Mouse (Mus musculus) 3T3-L1 (cell line): Measurements from ENCODE around the gene Kirrel3.

Source experiments
- DNase-seq: peaks from one replicate; pipeline ENCODE4 v3.0.0-alpha.2; 2015; ENCODE audit warnings: low read depth, low spot score

Gene Kirrel3

DNA sequence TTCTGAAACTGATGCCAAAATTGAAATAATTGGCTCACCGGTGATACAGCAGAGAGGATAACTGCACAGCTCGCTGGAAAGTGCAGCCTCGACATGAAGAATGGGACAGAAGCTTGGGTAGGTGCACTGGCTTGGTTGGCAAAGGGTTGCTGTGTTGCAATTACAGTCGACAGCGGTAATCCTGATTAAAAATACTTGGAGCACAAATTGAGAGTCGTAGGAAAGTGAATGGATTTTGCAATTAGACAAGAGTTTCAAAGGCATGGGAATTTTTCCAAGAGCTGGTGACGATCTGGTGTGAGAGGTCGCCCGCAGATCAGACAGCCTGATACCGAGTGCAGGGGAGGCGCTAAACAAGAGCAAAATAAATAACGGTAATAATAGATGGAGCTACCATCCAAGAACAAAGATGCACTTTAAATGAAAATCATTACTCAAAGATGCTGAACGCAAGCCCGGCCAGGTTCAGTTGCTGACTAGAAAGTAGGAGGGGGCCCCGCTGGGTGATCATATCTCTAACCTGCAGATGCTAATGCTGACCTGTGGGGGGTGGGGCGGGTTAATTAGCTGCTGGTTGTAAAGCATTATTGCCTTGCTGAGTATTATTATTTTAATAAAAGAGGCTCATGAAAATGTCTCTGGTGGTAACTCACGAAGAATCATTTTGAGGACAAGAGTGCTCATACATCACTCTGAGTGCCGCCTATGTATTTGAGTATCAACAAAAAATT, 338.8 kb downstream of the Kirrel3 start:
- DNase-seq, result no peak

DNA sequence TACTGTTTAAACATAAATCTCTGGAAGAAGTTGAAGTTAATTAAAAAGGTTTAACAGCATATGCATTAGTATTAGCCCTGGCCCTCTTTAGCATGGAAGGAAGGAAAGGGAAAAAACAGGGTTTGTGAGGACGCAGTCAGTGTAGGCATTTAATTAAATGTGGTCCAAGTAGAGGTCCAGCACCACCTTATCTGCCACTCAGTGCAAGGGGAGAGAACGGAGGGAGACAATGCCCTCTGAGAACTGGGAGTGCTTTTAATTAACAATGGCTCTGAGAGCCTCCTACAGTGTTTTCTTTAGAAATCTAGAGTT, 339.4 kb downstream of the Kirrel3 start:
- no peak for DNase-seq

DNA sequence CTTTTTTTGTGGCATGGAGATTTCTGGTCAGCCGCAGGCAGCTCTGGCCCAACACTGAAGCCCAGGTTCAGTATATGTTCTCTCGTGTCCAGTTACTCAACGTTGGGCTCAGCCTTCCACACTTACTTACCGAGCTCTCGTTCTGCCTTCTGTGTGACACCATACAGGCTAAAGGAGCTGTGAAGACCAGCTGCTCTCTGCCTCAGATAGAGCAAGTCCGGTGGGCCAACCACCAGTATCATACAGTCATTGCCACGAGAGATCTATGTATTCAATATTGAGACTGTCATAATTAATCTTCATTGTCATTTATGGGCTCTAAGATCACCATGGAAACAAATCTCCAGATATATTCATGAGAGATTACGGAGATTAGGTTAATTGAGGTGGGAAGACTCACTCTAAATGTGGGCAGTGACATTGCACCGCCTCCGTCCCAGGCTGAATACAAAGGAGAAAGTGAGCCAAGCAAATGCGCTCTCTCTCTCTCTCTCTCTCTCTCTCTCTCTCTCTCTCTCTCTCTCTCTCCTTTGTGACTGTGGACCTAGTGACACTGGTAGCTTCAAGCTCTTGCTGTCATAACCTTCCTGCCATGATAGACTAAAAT, 339.8 kb downstream of the Kirrel3 start:
- DNase-seq, result no peak

DNA sequence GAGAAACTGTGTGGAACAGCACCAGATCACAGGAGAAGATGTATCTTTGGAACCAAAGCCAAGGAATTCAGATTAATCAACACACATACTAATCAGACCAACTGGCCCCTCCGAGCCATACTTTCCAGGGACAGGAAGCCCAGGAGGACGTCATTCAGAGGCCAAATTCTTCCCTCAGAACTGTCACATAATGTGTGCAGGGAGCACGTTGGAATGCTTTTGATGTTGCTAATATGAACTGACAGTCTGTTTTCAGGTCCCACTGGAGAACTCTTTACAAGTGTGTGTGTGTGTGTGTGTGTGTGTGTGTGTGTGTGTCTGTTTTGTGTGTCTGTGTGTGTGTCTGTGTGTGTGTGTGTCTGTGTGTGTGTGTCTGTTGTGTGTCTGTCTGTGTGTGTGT, 345.0 kb downstream of the Kirrel3 start:
- no peak for DNase-seq

DNA sequence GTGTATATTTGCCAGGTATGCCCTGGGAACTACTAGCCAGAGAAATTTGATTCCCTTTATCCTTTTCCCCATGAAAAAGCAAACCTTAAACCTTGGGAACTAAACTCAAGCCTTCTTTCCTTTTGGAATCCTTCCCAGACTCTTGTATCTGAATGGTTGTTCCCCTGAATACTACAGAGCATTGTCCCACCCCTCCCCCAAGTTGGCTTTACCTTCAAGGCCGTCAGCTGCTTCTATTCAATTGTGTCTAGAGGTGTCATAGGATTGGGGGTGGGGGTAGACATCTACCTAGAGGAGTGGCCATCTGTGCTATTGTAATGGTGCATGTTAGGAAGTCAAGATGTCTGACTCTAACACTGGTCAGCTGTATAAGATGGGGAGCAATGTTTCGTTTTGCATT, 351.1 kb downstream of the Kirrel3 start:
- no peak for DNase-seq

DNA sequence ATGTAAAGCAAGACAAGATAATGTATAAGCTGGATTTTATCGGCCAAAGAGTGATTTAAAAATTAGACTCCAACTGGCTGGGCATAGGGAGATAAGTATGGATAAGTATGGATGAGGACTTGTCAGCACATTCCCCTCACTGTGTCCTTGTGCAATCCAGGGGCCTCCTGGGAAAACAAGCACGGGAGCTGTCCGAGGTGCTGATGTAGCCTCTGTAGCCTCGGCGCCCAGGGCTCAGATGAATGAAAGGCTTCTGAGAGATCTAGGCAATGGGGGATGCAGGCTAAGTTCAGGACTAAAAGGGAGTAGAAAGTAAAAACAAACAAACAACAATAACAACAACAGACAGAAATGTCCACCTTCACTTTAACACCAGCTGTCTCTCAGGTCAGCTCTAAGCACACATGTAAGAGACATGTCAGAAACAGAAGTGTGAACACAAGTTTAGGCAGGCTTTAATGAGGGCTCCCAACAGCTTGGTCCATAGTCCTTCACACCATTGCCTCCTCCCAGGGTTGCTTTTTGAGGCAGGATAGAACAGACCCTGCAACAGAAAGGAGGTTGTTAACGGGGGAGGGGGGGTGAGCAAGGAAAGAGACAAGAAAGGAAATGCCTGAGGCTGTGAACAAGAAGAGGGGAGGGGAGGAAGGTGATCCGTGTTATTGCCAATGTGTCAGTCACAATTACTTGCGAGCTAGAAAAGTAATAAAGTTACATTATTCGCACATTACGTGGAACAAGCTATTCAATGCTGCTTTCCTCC, 352.2 kb downstream of the Kirrel3 start:
- peak; percentile 74 for DNase-seq

DNA sequence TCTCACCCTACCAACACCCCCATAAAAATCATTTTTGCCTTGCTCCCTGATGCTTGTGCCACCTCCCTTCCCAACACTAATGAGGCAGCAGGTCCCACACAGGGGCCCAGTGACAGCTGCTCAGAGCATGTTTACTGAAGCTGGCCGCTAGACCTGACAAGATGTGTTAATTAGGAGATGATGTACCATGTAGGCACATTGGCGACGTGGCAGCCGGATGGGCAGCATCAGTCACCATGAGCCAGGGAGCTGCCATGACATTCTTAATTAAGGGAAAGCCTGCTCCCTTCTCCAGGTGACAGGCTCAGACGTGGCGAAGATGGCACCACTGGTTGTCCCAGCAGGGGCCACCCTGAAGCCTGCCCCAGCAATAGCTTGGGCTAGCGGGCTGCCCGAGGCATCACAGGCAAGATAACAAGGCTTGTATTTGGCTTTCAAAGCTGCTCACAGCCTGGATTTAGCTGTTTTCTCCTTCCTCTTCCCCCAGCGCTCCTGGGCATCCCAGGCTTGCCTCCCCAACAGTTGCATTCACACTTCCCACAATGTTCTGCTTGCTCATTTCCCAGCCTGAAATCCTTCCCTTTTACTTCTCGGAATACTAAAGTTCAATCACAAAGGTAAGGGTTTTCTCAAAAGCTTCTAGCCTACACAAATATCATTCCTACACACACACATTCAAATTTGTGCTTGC, 357.7 kb downstream of the Kirrel3 start:
- DNase-seq, result no peak

DNA sequence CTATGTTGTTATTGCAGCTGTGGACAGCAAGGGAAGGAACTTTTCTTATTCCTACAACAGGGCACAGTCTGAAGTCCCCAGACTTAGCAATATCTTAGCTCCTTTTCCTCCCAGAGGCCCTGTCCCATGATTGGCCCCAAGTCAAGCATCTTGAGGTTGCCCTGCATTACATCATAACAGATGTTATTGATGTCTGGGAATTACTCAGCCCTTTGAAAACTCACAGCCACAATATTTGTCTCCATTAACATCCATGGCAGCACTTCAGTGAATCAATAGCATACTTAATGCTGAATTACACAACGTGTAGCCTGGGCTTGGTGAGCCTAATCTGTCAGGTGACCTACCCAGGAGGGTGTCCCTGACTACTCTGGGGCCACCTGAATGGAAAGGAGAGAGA, 360.7 kb downstream of the Kirrel3 start:
- DNase-seq, result peak; percentile 88

DNA sequence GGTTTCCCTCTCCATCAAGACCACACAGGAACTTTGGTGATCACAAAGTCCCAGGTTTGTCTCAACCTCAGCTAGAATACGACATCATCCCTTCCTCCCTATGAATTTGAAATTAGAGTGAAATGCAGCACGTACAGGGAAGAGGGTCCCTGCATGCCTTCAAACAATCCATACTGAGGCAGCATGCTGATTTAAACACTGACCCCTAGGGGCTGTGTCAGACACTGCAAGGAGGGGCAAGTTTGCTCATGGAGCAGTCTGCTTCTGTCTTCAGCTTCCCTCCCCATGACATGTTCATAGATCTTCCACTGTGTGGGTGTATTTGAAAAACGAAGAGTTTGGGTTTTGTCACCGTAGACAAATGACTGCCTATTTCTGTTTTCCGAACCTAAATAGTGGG, 362.0 kb downstream of the Kirrel3 start:
- DNase-seq, result peak; percentile 48

DNA sequence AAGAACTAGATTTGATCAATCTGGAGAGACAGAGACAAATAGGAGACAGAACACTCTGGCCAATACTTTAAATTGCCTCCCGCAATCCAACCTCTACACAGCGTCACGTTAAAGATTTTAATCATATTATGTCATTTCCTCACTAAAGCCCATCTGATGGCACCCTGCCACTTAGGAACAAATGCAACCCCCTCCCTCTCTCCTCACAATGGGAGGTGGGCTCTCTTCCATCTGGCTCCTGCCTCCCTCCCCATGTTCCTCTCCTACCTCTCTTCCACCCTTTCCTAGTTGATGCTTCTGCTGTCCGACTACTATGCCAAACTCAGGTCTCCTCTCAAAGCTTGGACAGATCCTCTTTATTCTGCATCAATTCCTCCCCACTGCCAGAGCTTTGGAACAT, 365.4 kb downstream of the Kirrel3 start:
- DNase-seq, result no peak

DNA sequence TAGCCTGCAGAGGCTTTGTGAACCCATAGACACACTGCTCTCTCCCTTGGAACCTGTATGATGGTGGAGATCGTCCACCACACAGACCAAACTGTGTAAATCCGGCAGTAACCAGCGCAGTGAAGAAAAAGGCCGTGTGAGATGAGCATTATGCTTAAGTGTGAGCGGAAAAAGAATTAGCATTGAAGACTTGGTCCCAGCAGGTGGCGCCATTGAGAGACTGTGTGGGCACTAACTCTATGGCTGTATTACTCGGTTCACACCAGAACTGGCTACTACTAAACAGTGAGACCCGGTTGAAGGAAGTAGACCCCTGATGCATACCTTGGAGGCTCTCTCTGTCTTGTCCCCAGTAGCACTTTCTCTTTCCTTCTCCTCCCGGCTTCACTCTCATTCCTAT, 371.9 kb downstream of the Kirrel3 start:
- peak; percentile 58 for DNase-seq

DNA sequence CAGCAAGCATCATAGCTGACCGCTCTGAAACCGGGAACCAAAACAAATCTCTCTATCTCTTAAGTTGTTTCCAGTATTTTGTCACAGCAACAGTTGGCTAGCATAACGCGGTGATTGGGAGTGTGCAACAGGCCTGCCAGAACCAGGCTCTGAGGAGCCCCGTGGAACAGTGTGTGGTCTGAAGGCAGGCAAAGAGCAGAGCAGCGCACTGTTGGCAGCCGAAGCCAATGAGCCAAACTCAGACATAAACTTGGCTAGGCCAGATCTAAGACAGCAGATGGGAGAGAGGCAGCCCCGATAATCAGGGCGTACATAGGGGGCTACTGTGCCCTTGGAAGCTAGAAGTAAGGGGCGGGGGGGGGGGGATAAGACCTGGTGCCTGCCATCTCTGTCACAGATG, 372.4 kb downstream of the Kirrel3 start:
- no peak for DNase-seq

DNA sequence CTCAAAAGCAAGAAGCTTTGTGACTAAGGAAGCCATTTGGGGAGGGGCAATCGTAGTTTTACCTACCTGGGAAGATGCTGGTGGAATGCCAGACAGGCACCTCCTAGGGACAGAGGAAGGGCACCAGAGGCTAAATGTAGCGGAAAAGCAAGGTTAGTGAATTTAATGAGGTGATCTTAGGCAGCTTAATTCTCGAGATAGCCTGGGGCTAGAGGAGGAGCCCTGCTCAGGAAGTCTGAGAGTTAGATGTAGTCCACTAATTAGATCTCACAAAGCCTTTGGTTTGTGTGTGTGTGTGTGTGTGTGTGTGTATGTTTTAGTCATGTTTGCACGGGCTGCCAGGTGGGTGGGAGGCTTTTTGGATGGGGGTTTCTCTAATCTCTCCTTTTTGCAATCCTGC, 375.2 kb downstream of the Kirrel3 start:
- no peak for DNase-seq

DNA sequence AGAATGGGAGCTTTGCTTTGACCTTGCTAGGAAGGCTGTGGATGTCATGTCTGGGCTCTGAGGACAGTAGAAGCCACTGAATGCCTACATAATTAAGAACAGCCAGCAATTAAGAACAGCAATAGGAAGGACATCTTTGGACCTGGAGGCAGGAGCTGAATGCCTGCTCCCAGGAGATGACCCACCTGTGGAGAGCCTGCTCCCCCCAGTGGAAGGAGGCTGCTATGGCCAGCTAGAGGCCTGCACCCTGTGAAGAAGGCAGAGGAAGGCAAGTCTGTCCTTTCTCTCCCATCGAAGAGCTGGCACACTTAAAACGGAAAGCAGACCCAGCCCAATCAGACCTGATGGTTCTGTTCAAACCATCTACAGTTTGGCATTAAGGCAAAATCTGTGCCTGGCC, 376.1 kb downstream of the Kirrel3 start:
- peak; percentile 44 for DNase-seq

DNA sequence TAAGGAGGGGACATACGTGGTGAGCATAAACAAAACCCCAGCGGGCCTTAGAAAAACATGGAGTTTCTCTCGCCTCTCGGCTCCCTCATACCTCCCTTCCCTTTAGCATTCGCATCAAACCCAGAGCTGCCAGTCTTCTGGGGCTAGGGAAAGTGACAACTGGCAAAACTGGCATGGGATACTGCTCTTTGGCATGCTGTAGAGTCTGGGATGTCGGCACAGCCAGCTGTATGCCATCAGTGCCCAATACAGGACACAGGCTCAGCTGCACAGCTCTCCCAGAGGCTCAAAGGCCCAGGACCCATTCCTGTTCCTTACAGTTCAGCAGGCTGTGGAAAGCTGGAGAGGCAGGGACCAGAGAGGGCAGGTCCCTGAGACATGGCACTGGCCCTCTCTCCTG, 379.9 kb downstream of the Kirrel3 start:
- no peak for DNase-seq

DNA sequence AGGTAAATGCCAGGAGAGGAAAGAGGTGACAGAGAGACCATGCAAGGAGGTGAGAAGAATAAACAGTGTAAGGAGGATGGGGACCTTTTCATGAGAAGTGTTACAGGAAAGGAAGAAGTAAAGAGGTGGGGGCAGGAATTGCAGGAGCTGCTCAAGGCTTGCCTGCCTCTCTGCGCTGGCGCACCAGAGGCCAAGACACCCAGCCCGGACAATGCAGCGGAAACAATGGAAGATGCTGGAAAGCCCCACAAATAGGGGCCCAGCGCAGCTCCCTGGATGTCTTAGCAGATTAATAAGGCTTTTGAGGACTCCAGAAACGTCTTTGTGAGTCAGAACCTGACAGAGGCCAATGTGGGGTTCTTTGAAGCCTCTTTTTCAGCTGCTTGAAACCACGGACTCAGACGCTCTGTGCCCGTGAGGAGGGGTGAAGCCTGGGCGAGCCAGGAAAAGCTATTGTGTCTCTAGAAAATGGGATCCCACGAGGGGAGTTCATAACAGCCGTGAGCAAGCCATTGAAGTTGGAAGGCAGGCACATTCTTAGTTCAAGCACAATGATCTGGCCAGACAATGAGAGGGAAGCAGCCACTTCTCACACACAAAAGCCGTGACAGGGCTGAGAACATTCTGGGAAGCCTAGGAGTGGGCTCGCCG, 385.7 kb downstream of the Kirrel3 start:
- DNase-seq, result no peak

DNA sequence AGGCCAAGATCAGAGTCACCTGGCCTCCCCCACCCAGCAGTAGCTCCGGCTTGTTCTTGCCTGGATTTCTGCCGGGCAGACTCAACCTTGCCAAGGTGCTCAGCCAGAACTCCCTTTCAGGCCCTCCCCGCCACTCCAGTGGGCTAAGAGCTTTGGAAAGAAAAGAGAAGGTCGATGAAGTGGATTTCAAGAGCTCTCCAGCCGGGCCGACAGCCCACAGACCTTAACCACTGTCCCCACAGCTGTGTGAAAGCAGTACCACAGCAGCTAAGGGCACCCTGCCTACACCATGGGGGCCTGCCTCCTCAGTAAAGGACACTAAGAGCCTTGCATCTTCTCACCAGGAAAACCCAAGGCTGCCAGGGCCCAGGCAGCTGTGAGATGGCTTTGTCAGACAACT, 389.5 kb downstream of the Kirrel3 start:
- DNase-seq, result no peak

DNA sequence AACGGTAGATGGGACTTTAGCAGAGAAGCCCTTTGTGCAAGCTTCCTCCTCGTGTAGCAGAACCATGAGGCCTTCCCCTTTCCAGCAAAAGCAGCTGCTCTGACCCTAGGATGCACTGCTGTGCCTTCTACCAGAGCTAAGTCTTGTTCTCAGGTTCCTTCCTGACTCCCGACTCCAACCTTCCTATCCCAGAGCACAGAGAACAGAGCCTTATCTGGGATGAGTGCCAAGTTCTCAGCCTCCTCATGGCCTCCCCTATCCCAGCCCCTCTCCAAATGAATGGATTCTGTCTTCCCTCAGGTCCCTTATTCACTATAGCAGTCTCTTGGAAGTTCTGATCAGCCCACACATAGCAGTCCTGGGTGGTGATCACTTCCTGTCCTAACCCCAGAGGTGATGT, 391.5 kb downstream of the Kirrel3 start:
- DNase-seq, result no peak

DNA sequence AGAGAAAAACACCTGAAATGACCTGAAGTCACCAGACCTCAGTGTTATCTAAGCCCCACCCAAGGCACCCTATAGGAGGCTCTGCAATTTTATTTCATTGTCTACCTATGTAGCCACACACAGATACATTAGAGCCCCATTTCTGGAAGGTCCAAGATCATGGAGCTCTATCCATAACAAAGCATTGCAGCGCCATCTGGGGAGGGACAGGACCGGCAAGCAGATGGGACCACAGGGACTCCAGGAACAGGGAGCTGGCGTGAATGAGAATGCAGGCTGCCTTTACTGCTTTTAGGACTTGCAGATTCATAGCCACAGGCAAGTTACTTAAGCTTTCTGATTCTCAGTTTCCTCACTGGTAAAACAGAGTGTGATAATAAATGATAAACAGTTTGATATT, 392.1 kb downstream of the Kirrel3 start:
- no peak for DNase-seq

DNA sequence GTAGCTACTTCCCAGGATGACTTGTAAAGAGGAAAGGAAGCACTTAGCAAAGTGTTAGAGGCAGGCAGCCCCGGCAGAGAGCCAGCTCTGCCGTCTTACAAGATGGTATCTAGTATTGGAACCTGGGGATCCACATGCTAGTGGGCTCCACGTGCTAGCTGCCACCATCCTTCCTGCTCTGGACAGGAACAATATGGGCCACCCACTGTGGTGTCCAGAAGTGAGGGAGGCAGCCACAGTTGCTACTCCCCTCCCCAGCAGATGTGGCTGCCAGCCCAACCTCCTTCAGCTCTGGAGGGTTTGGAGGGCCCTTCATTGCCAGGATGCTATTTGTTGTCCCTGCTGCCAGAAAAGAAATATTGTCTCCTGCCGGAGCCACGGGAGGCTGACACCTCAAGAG, 396.1 kb downstream of the Kirrel3 start:
- DNase-seq, result no peak

DNA sequence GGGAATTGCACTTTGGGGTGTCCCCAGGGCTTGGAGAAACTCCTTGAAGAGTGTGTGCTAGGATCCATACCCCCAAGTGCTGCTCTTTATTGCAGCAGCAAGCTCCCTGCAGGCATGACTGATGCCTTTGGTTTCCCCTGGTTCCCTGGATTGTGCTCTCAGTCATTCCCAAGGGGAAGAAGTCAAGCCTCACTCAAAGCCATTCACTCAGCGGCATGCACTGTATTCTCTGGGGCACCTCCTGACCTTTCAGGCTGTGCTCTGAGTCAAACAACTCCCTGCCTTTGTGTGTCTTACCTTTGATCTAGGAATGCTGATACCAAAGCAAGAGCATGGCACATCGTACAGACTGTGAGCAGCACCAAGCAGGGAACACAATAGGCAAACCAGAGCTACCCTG, 396.5 kb downstream of the Kirrel3 start:
- peak; percentile 5 for DNase-seq

DNA sequence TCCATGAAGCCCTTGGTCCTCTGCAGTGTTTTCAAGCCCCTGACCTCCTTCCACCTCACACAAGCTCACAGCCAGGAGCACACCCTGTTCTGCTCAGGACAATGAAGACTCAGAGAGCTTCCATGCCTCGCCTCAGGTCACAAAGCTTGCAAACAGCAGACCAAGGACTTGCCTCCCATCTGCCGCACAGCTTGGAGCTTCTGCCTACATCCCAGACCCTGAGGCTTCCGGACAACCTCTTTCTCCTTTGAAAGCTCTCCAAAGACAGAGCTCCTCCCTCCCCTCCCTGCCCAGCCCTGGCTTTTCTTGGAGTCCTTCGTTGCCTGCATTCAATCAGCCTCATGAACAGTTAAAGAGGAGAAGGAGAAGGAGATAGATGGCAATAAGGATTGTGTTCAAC, 397.4 kb downstream of the Kirrel3 start:
- no peak for DNase-seq
